Mouse (Mus musculus) stomach, embryonic 14.5 days (tissue): ENCODE results near the gene Uhrf1. TPM values are rescaled to one million over a fixed set of nuclear protein-coding genes. Genes with fewer than 3 reads are reported as not detected.

ENCODE experiments used
- ATAC-seq: fragments of 200-750 bp; cut with Nextera tagmentation; 2 replicates; pipeline ENCODE4 v1.8.0; 2017; ENCODE audit warnings: low read depth, moderate TSS enrichment; ENCODE audit not compliant: insufficient number of reproducible peaks, insufficient read depth, low FRiP score
- H3K27ac ChIP-seq: fragments of 300-500 bp; sonication (generic); 2 replicates; pipeline ENCODE4 v1.5.1; 2014; ENCODE audit warnings: mild to moderate bottlenecking, low read length, moderate library complexity, mixed read lengths
- H3K27me3 ChIP-seq: fragments of 300-500 bp; sonication (generic); 2 replicates; pipeline ENCODE4 v1.6.1; 2014; ENCODE audit warnings: low read length, control low read depth, mixed read lengths; ENCODE audit not compliant: control insufficient read depth, insufficient read depth
- H3K36me3 ChIP-seq: fragments of 300-500 bp; sonication (generic); 2 replicates; pipeline ENCODE4 v1.6.1; 2014; ENCODE audit warnings: mild to moderate bottlenecking, control low read depth, low read length, moderate library complexity, mixed read lengths; ENCODE audit not compliant: control insufficient read depth, insufficient read depth
- H3K4me1 ChIP-seq: fragments of 300-500 bp; sonication (generic); 2 replicates; pipeline ENCODE4 v1.6.1; 2014; ENCODE audit warnings: low read length, control low read depth, mixed read lengths; ENCODE audit not compliant: control insufficient read depth, insufficient read depth
- H3K4me2 ChIP-seq: fragments of 300-500 bp; sonication (generic); replicated peaks from 2 replicates; pipeline ENCODE4 v1.6.1; 2014; ENCODE audit warnings: low read depth, low read length, control low read depth
- H3K4me3 ChIP-seq: fragments of 300-500 bp; sonication (generic); 2 replicates; pipeline ENCODE4 v1.5.1; 2014; ENCODE audit warnings: low read depth, low read length, control low read depth
- H3K9ac ChIP-seq: fragments of 300-500 bp; sonication (generic); replicated peaks from 2 replicates; pipeline ENCODE4 v1.6.1; 2014; ENCODE audit warnings: low read depth, mild to moderate bottlenecking, control low read depth, low read length, moderate library complexity, mixed read lengths
- H3K9me3 ChIP-seq: fragments of 300-500 bp; sonication (generic); 2 replicates; pipeline ENCODE4 v1.6.1; 2016; ENCODE audit warnings: low read depth, low read length, control low read depth; ENCODE audit not compliant: control insufficient read depth
- WGBS: fragments of 180-500 bp; shearing (Covaris S2); extraction: QIAGEN DNeasy Blood & Tissue Kit; methylation state at CpG from one replicate; pipeline ENCODE4 v1.1.7; 2014; 5-methylcytosine and 5-hydroxymethylcytosine counted together
- polyA plus RNA-seq: library from polyadenylated mRNA; unstranded; fragments of >200 nt; fragmentation: Nextera tagmentation; extraction: Ambion mirVana; gene quantifications from 2 replicates; pipeline ENCODE4 v1.2.1, GENCODE M21; 2014

Gene Uhrf1
- polyA plus RNA-seq, 1 experiment from 2014 or later, result 85.2 TPM

GRCm38 (mm10) chr17:56289371-56290331 is 13.5 kb upstream of the Uhrf1 start:
- Histone ChIP-seq H3K4me1 (peaks cover 24% of the 10 kb centered on the region), H3K27me3 (no peaks in the 10 kb centered on the region), H3K9me3 (no peaks in the 10 kb centered on the region), H3K9ac (peak overlapping the region; percentile 47), H3K4me2 (peak overlapping the region; percentile 78), H3K4me3 (peak overlapping the region; percentile 51), H3K27ac (peak overlapping the region; percentile 98), H3K36me3 (peaks cover 21% of the 10 kb centered on the region)
- 0 out of 2 replicates have a peak, but pooled peaks have one; percentile 6 for ATAC-seq
- WGBS, result 3% methylated on average over 23 of the region's 23 CpGs

GRCm38 (mm10) chr17:56290388-56291170 is 12.5 kb upstream of the Uhrf1 start:
- Histone ChIP-seq H3K27ac (peak overlapping the region; percentile 98), H3K4me3 (peak overlapping the region; percentile 51), H3K9me3 (no peaks in the 10 kb centered on the region), H3K27me3 (no peaks in the 10 kb centered on the region), H3K36me3 (peaks cover 11% of the 10 kb centered on the region), H3K4me1 (peaks cover 24% of the 10 kb centered on the region), H3K9ac (peak overlapping the region; percentile 47), H3K4me2 (peak overlapping the region; percentile 78)
- WGBS, result 4% methylated on average over 17 of the region's 17 CpGs
- peak; percentile 91 for ATAC-seq

GRCm38 (mm10) chr17:56291171-56291511 is 12.0 kb upstream of the Uhrf1 start:
- peak overlapping the region; percentile 30; the same call in 1 of the 2 replicates for H3K9ac ChIP-seq
- peaks cover 24% of the 10 kb centered on the region for H3K4me1 ChIP-seq
- H3K9me3 ChIP-seq, result no peaks in the 10 kb centered on the region
- H3K36me3 ChIP-seq, result peaks cover 6% of the 10 kb centered on the region; the same call in 1 of the 2 replicates
- H3K4me2 ChIP-seq, result peak overlapping the region; percentile 78
- peak; percentile 83 for ATAC-seq
- peak overlapping the region; percentile 51; the same call in 1 of the 2 replicates for H3K4me3 ChIP-seq
- H3K27me3 ChIP-seq, result no peaks in the 10 kb centered on the region
- H3K27ac ChIP-seq, result peak overlapping the region; percentile 98
- WGBS, result under 1% methylated on average over 16 of the region's 16 CpGs

DNA sequence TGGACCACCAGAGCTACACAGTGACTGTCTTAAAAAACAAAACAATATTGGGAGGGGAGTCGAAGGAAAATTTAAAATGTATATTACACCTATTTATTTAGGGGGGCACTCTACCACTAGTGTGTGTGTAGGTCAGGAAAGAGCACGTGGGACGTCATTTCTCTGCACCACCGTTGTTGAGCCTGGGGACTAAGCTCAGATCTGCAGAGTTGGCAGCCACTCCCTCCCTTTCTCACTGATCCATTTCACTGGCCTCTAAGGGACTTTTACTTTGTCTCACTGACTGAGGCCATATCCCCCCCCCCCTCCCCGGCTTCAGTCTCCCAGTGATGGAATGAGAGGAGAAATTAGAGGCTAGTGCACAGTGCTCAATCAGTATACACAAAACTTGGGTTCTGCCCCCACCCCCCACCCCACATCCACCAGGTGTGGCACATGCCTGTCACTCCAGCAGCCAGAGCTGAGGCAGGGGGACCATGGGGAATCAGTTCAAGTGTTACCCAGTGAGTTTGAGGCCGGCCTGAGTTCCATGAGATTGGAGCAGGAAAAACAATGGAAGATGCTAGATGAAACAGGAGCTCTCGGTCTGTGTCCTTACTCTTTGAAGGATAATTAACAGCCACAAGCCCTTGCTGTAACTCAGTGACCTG is 11.2 kb upstream of the Uhrf1 start:
- peaks cover 24% of the 10 kb centered on the region for H3K4me1 ChIP-seq
- H3K27ac ChIP-seq, result peak overlapping the region; percentile 98; the same call in 1 of the 2 replicates
- H3K9ac ChIP-seq, result no peak overlapping the region
- no peak for ATAC-seq
- H3K4me3 ChIP-seq, result no peak overlapping the region
- no peak overlapping the region; the same call in 1 of the 2 replicates for H3K4me2 ChIP-seq
- 79% methylated on average over 7 of the region's 7 CpGs for WGBS
- H3K27me3 ChIP-seq, result no peaks in the 10 kb centered on the region
- no peaks in the 10 kb centered on the region for H3K9me3 ChIP-seq
- H3K36me3 ChIP-seq, result 0 out of 2 replicates have a peak, but pooled peaks cover 2% of the 10 kb centered on the region

DNA sequence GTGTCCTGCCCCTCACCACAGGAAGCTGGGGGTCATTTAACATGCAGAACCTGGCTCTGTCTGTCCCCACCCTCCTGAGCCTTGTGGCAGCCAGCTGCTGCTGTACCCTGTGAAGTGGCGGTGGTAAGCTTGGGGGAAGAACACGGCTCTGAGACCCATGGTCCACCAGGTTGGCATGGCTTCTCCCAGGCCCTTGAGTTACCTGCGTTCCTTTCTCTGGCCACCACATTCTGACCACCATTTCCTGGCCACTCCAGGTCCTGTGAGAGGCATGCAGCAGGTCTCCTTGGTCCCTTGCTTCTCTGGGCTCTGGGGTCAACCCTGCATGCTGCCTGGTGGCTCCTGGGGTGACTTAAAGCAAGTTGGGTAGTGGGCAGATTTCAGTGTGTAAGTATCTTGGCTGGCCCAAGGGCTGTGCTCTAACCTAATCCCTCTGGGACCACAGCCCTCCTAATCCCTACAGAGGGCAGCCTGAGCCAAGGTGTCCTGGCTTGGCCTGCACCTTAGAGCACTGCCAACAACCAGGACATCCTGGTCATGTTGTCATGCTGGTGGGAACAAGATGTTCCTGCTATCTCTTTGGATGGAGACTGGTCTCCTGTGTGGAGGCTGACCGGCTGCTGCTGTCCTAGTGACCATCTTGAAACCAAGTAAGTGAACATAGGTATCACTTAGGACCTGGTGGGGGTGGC is 10.4 kb upstream of the Uhrf1 start, which contains the start of gene Plin3:
TSS of gene Plin3 (minus strand) at position 343 of the 692 bp plus-strand sequence.
- H3K4me2 ChIP-seq, result no peak within 1 kb of the TSS
- no peak within 1 kb of the TSS for H3K4me3 ChIP-seq
- no peak for ATAC-seq
- no peaks in the 10 kb centered on the region for H3K9me3 ChIP-seq
- H3K4me1 ChIP-seq, result peaks cover 23% of the 10 kb centered on the region
- H3K27me3 ChIP-seq, result no peaks in the 10 kb centered on the region
- H3K9ac ChIP-seq, result no peak within 1 kb of the TSS
- peak within 1 kb of the TSS; percentile 98; the same call in 1 of the 2 replicates for H3K27ac ChIP-seq
- H3K36me3 ChIP-seq, result no peaks in the 10 kb centered on the region
- 88% methylated on average over 4 of the region's 4 CpGs for WGBS

DNA sequence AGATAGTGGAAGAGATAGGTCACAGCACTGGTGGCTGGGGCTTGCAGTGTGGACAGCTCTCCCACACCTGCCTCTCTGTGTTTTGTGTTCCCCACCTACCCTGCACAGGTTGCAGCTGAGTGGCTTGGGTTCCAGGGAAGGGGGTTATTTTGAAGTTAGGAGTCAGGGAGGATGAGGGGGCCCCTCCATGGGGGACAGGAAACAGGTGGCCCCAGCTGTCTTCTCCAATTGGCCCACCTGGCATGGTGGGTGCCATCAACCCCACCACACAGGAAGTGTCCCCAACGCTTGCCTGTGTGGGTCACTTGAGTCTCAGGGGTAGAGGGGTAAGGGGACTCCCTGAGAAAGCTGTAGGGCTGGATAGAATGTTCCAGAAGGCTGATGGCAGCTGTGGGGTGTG is 9.8 kb upstream of the Uhrf1 start:
- H3K9ac ChIP-seq, result no peak overlapping the region

DNA sequence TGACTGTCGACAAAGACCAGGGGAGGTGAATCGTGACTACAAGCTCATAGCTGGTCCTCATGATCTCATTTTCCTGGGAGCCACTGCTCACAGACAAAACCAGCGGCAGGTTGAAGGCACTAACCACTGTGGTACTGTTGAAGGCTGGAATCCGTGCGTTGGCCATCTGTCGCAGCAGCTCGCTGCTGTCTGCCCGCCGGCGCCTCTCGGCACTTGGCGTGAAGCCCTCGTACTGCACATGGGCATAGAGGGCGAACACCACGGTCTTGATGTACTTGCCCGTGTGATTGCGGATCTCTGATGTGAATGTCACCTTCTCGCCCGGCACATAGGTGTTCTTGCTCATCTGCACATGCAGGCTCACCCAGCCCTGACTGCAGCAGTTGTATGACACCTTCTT is 8.9 kb upstream of the Uhrf1 start:
- ATAC-seq, result no peak
- Histone ChIP-seq H3K27me3 (no peaks in the 10 kb centered on the region), H3K4me1 (peaks cover 12% of the 10 kb centered on the region), H3K27ac (no peak overlapping the region), H3K4me2 (no peak overlapping the region), H3K4me3 (no peak overlapping the region), H3K9ac (no peak overlapping the region), H3K36me3 (no peaks in the 10 kb centered on the region), H3K9me3 (no peaks in the 10 kb centered on the region)
- 92% methylated on average over 19 of the region's 19 CpGs for WGBS

More for the DNA sequence above, 9.8 kb upstream of the Uhrf1 start:
- Histone ChIP-seq H3K9me3 (no peaks in the 10 kb centered on the region), H3K27ac (no peak overlapping the region), H3K4me3 (no peak overlapping the region), H3K36me3 (no peaks in the 10 kb centered on the region), H3K4me1 (peaks cover 18% of the 10 kb centered on the region), H3K27me3 (no peaks in the 10 kb centered on the region), H3K4me2 (no peak overlapping the region)
- ATAC-seq, result no peak
- WGBS, result 47% methylated on average over 1 of the region's 1 CpGs
